8 mouse cellular contexts compared by ENCODE assay signal in the genomic region with DNA sequence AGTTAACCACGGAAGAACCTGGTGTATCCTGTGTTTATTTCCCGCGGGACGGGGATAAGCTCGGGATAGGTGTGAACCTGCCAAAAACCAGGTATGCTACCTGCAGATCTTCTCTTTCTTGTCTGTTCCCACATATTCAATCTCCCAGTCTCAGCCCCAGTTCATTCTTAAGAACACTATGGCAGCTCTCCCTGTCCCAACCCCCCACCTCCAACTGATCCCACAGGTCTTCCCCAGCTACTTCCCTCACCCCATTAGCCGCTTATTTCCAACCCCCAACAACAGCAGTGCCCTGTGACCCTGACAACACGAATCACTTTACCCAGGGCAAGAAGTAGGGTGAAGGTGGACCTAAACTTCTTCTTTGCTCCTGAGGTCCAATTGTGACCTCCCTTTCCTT. TPM values are rescaled to one million over a fixed set of nuclear protein-coding genes. Genes with fewer than 3 reads are reported as not detected.
DNase-seq lines count a peak whose midpoint lies in the region; ATAC-seq and TF ChIP-seq lines count a peak whose summit lies in the region.

No protein-coding gene starts in this region.

- peak overlapping the region; percentile 51 for H3K4me2 ChIP-seq in lung, embryonic 16.5 days (ENCODE audit: low read depth, low read length)
- peak overlapping the region; percentile 28; the same call in 1 of the 2 replicates for H3K4me2 ChIP-seq in limb, embryonic 11.5 days (ENCODE audit: low read depth, severe bottlenecking)

- H3K9ac ChIP-seq in lung, embryonic 16.5 days (ENCODE audit: low read length) = peak overlapping the region; percentile 50; the same call in 1 of the 2 replicates
- no peak overlapping the region for H3K9ac ChIP-seq in limb, embryonic 11.5 days (ENCODE audit: low read length)

- TF ChIP-seq POLR2A in lung, adult 2 months (IDR thresholded peaks at IDR 0.05; ENCODE audit: borderline replicate concordance, extremely low read depth, low read depth, low read length) = no peak
- no peak for TF ChIP-seq POLR2A in embryonic fibroblast, embryonic 13.5 days (IDR thresholded peaks at IDR 0.05; ENCODE audit: low read depth, low read length)

- no peaks in the 10 kb centered on the region for H3K27me3 ChIP-seq in lung, embryonic 16.5 days (ENCODE audit: control insufficient read depth, insufficient read depth, low read depth, low read length)
- no peaks in the 10 kb centered on the region for H3K27me3 ChIP-seq in limb, embryonic 11.5 days (ENCODE audit: control insufficient read depth, insufficient read depth, low read length)

- H3K9me3 ChIP-seq in lung, embryonic 16.5 days (ENCODE audit: control insufficient read depth, low read length) = no peaks in the 10 kb centered on the region
- H3K9me3 ChIP-seq in limb, embryonic 11.5 days (ENCODE audit: control insufficient read depth, low read length) = no peaks in the 10 kb centered on the region

- 0 out of 2 replicates have a peak, but pooled peaks cover 3% of the 10 kb centered on the region for H3K36me3 ChIP-seq in lung, embryonic 16.5 days (ENCODE audit: control insufficient read depth, insufficient read depth, low read length)
- H3K36me3 ChIP-seq in limb, embryonic 11.5 days (ENCODE audit: control insufficient read depth, insufficient read depth, low read length) = no peaks in the 10 kb centered on the region

- peak overlapping the region; percentile 37 for H3K4me3 ChIP-seq in lung, embryonic 16.5 days (ENCODE audit: low read length)
- no peak overlapping the region for H3K4me3 ChIP-seq in lung, adult 2 months (replicated peaks; ENCODE audit: extremely low read depth, low read depth, low read length)
- H3K4me3 ChIP-seq in embryonic fibroblast, embryonic 13.5 days (ENCODE audit: insufficient read depth, low read length) = peak overlapping the region; percentile 21
- no peak overlapping the region for H3K4me3 ChIP-seq in limb, embryonic 11.5 days (ENCODE audit: low read depth, low read length)

- ATAC-seq in lung, embryonic 16.5 days (ENCODE audit: low read depth) = peak; percentile 30; the same call in 1 of the 2 replicates
- no peak for ATAC-seq in limb, embryonic 11.5 days (ENCODE audit: insufficient number of reproducible peaks, low FRiP score, low TSS enrichment, low read depth)

- no peaks in the 10 kb centered on the region for H3K4me1 ChIP-seq in lung, embryonic 16.5 days (replicated peaks; ENCODE audit: control insufficient read depth, insufficient read depth, low read length)
- H3K4me1 ChIP-seq in lung, adult 2 months (ENCODE audit: control insufficient read depth, insufficient read depth, low read length) = peaks cover 2% of the 10 kb centered on the region; the same call in 1 of the 2 replicates
- no peaks in the 10 kb centered on the region; the same call in 1 of the 2 replicates for H3K4me1 ChIP-seq in embryonic fibroblast, embryonic 13.5 days (ENCODE audit: control insufficient read depth, insufficient read depth, low read length)
- no peaks in the 10 kb centered on the region for H3K4me1 ChIP-seq in limb, embryonic 11.5 days (ENCODE audit: control insufficient read depth, insufficient read depth, low read length)

- H3K27ac ChIP-seq in lung, embryonic 16.5 days (ENCODE audit: low read length) = no peak overlapping the region
- H3K27ac ChIP-seq in embryonic fibroblast, embryonic 13.5 days (ENCODE audit: insufficient read depth, low read length) = no peak overlapping the region
- no peak overlapping the region for H3K27ac ChIP-seq in limb, embryonic 11.5 days (replicated peaks; ENCODE audit: low read depth, low read length)

- DNase-seq in lung, adult 2 months = no peak
- no peak for DNase-seq in limb, embryonic 11.5 days (ENCODE audit: low spot score)
- peak; percentile 6 for DNase-seq in retina, embryonic 14.5 days (ENCODE audit: low spot score)
- DNase-seq in adrenal gland, adult (ENCODE audit: inconsistent age in 2 of 2, low spot score in 1 of 2) = no peak
- DNase-seq in spleen, adult 12 weeks (ENCODE audit: low spot score) = no peak
- DNase-seq in layer of hippocampus, adult 8-10 months (ENCODE audit: low spot score in 2 of 2) = no peak

- WGBS in lung, embryonic 16.5 days = 4% methylated on average over 7 of the region's 7 CpGs
- WGBS in lung, adult 2 months = 2% methylated on average over 7 of the region's 7 CpGs
- whole genome bisulfite sequencing in limb, embryonic 11.5 days = 13% methylated on average over 7 of the region's 7 CpGs

- no peak for TF ChIP-seq CTCF in lung, adult 2 months (IDR thresholded peaks at IDR 0.05; ENCODE audit: insufficient read depth, low read length)
- TF ChIP-seq CTCF in embryonic fibroblast, embryonic 13.5 days (IDR thresholded peaks at IDR 0.05; ENCODE audit: borderline replicate concordance, insufficient read depth, low read length) = no peak

RNA-seq across cellular contexts. Expression of gene Ulbp1, which starts 3.0 kb away (rescaled TPM):
- polyA plus RNA-seq in lung, embryonic 16.5 days (2015; fragmentation: Nextera tagmentation; extraction: Ambion mirVana) = 10.9 and 11.9 TPM in 2 replicates
- 0.75 and 0.85 TPM in 2 replicates for polyA plus RNA-seq in lung, adult 2 months (2012; rRNA removed)
- polyA plus RNA-seq in embryonic fibroblast, embryonic 13.5 days (2011; ENCODE audit: insufficient read length, low read depth, missing spikeins) = 5.4 and 8.1 TPM in 2 replicates
- 0.55 and 0.75 TPM in 2 replicates for polyA plus RNA-seq in limb, embryonic 11.5 days (2014; fragmentation: Nextera tagmentation; extraction: Ambion mirVana)
- under 1 TPM in 3 of 4 experiments, not detected in 1; 0.37 to 0.54 (median 0.52) TPM for total RNA-seq in layer of hippocampus, adult 8-10 months (2022)

Comparison
In these comparisons a context has a peak if more than half of its experiments do, and no peak if none do; other contexts are left out.
1. H3K4me3 ChIP-seq: peak in lung, embryonic 16.5 days (single experiment) and embryonic fibroblast, embryonic 13.5 days (single experiment); none in lung, adult 2 months (single experiment) and limb, embryonic 11.5 days (single experiment).